Mouse (Mus musculus) heart, postnatal 10 days (tissue): Measurements from ENCODE around the gene Rere. TPM values are rescaled to one million over a fixed set of nuclear protein-coding genes. Genes with fewer than 3 reads are reported as not detected.
A peak's percentile ranks its signal among the peaks of the same experiment; 100 is the strongest.
"Not testable (repeated sequence)": the region's sequence is repeated elsewhere in the genome, so short reads cannot be mapped to it uniquely, and the experiment has no call there.

ENCODE experiments used
- DNase-seq, 2 experiments: peaks; one replicate each; pipeline ENCODE4 v3.0.0; 2021
- intact Hi-C: fragments of 180-260 bp; cut with DNase I; formaldehyde crosslinking; loops from one replicate; pipeline ENCODE4 v1.15.1; 2025
- total RNA-seq, 2 experiments: library from RNA; stranded (reverse); gene quantifications; 2 replicates each; pipeline ENCODE4 v1.2.3; 2021

Rere gene
- total RNA-seq, 2 experiments from 2014 or later, result 62.1 to 68.0 TPM

DNA sequence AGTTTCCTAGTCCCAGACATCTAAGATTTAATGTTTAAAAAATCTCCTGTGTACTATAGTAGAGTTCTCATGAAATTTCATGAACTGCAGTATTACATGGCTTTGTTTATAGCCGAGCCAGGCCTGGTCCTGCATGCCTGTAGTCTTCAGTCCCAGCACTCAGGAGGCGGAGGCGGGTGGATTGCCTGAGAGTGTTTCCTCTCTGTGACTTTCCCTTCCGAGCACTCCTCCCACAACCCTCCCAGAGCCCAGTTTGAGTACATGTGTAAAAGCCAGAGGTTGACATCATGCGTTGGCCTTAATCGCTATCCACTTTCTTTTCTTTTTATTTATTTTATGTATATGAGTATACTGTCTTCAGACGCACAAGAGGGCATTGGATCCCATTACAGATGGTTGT lies 250.4 kb downstream of the Rere start:
- intact Hi-C loops, result no loop called here
- DNase-seq, result no peak

DNA sequence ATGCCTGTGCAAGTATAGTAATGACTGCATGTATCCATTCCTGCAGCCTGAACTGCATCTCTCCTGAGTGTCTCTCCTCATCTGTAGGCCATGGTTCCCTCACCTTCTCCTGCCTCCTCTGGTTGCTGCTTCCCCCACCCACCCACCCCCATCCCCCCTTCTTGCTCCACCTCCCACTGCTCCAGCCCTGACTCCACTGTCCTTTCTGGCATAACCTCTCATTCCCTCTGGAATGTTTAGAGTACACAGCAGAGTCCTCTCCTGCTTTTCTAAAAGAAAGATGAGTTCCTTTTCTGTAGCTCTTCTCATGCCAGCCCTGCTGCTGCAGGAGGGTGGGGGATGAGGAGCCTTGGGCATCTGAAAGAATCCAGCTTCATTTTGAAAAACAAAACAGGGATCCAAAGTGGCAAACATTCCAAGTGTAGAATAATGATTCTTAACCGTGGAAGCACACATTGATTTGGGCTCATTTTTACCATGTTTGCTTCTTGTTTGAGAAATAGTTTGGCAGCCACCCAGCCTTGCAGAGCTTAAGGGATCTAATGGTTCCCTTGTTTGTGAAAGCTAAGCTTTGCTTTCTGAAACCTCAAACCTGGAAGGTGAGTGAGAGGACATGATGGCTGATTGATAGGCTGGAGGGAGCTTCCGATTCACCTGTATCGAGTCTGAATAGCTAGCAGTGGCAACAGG lies 255.5 kb downstream of the Rere start:
- intact Hi-C loops, result no loop called here
- no peak for DNase-seq

DNA sequence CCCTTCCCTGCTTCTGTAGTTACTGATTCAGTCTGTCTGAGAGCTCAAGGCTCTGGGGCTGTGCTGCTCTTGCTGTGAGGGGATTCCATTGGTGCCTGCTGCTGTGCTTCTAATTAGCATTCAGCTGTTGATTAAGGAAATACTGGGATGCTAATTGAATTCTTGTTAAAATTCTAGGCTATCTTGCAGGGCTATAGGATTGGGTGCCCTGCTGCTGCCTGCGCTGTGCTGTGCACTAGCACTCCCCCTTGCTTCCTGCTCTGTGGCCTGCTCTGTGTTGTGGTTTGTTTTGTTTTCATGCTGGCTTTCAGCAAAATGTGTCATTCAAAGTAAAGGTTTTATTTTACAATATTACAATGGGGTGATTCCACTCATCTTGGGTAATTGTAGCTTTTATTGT lies 258.4 kb downstream of the Rere start:
- intact Hi-C loops, result no loop called here
- DNase-seq, result no peak

DNA sequence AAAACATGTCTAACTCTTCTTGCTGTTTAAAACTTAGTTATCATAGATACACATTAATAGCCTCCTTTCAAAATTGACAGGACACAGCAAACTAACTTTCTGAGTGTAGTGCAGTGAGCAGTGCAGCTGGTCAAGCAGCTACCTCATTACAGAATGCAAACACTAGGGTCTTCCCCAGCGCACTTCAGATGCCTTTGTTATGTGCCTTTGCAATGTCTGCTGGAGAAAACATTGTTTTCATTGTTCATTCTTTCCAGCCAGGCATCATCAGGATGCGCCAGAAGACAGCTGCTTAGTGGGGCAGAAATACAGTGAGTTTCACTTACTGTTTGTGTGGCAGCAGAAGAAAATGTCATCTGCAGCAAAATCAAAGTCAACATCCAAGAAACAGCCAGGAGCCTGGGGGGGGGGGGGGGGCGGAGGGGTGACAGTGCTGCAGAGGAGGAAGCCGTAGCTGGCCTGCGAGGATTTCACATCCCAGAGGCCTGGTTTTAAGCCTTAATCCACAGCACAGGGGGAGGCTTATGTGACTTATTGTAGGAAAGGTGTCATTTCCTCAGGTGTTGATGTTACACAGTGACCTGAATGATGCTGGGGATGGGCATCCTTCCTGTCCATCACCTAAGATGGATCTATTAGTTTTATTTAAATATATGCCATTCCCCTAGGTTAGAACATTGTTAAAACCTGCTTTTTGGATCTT lies 259.1 kb downstream of the Rere start:
- intact Hi-C loops, result no loop called here
- DNase-seq, result no peak

DNA sequence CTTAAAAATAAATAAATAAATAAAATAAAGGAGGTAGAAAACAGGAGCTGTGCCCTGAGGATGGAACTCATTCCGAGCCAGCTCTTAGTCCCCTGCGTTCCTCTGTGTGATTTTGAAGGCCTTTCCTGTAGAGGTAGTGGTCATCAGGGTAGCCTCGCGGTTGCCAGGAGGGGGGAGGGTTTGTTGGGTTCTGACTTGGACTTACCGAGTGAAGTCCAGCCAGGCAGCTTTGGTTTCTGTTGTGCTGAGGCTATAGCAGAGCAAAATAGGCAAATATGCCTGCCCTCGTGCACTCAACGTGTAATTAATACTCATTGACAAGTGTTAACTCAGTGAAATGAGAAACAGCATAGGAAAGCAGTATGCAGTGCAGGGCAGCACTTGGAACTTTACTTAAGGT lies 262.8 kb downstream of the Rere start:
- intact Hi-C loops, result no loop called here

DNA sequence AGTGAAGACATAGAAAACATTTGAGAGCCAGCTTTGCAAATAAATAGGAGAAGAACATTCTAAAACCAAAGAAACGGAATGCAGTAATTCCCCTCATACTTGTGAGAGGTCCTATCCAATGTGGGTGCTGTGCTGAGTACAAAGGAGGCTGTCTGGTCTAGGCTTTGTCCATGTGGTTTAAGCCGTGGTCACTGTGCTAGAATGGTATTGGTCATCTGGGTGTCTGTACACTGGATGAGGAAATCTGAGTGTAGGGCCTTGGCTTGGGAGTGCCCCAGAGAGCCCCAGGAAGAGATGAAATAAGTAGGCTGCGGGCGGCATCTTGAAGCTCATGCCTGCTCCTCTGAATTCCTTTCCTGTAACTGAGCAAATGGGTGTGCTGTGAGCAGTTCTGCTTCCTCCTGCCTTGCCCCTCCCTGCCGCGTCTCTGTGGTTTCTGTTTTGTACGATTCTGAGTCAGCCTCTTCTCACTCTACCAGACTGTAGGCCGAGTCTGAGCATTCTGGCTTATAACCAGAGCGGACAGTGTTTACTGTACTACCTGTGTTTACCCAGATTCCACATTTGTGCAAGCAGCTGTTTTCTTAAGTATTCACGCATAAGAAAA lies 263.3 kb downstream of the Rere start:
- intact Hi-C loops, result no loop called here

More for the DNA sequence above, 262.8 kb downstream of the Rere start:
- DNase-seq, result no peak

DNA sequence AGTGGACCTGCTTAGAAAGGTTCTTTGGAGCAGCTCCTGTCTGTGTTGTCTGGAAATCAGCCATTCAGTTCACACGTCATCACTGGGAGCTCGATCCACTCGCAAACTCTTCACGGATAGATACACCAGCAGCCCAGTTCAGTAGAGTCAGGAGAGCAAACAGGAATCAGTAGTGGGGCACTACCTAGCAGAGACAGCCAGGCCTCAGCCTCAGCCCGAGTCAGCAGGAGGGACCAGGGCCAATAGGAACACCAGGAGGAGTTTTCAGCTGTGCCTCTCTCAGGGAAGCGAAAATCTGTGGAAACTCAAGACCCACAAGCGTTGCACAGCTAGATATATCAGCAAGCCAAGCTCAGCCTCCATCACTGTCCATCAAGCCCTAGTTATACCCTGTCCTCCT lies 264.3 kb downstream of the Rere start:
- no peak for DNase-seq
- intact Hi-C loops, result no loop called here

More for the DNA sequence above, 263.3 kb downstream of the Rere start:
- DNase-seq, result peak; percentile 38 to 49

DNA sequence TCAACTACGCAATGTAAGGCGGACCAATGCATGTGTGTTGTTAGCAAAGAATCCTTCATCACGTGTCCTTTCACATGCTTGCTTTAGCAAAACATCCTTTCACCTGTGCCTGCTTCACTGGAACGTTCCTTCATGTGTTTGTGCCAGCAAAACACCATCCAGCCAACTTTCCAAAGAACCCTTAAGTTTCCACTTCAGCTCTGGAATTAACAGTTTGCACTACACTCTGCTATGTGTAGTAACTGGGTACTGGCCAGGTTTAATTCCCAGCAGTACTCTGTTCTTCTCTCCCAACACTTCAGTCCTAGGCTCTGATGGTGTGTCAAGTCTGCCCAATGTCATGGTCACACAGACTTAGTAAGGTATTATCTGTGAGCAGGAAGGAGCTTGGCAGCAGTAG lies 264.9 kb downstream of the Rere start:
- intact Hi-C loops, DNase-seq: not testable (repeated sequence)

DNA sequence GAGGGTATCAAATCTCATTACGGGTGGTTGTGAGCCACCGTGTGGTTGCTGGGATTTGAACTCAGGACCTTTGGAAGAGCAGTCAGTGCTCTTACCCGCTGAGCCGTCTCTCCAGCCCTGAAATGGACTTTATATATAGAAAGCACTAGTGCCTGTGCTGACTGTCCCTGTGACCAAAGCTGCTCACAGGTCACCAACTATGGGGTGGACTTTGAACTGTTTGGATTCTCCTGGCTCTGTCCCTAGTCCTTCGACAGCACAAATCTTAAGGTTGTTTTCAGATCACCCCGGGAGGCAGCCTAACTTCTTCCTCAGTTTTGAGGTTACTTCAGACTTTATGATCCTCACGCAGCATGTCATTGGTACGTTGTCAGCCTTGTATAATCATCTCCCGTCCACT lies 267.9 kb downstream of the Rere start:
- intact Hi-C loops, result no loop called here
- DNase-seq, result no peak

DNA sequence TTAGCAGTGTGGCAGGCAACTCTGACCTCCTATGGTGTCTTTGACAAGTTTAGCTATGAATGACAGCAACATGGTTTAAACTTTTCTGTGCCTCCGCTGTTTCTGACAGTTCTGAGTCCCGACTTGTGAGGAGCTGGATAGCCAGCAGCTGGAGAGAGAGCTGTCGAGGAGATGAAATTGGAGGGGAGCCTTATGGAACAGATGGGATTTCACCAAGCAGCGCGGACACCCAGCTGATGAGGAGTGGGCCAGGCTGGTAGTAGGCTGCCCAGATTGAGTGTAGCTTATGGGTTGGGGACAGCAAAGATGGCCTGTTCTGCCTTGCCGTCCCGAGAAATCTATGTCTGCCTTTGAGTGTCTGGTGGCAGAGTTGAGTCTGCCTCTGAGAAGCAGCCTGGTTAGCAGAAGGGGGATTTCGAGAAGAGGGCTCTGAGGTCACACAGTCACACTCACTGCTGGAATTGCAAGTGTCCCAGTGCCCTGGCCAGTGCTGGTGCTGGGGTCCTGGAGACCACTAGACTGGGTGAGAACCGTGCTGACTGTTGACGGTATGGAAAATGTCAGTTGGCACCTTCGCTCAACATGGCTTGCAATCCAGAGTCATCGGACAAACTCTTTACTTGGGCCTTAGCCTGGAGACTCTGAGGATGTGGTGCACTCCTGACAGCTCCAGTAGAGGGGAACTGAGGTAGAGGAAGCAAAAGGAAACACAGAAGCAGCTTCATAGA lies 268.7 kb downstream of the Rere start:
- DNase-seq, result no peak

DNA sequence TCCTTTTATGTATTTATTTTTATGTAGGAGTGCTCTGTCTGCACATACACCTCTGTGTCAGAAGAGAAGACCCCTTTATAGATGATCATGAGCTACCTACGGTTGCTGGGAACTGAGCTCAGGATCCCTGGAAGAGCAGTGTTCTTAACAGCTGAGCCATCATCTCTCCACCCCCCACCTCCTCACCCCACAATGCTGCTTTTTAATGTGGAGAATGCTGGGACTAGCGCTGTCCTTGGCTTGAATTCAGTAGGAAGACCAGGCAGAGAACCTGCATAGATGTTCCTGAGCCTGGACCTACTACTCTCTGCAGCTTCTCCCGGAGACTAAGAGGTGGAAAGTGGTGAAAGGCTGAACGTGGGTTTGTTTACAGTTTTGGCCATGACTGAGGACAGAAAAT lies 269.9 kb downstream of the Rere start:
- intact Hi-C loops, result no loop called here
- no peak for DNase-seq

More for the DNA sequence above, 268.7 kb downstream of the Rere start:
- intact Hi-C loops, result no loop called here

DNA sequence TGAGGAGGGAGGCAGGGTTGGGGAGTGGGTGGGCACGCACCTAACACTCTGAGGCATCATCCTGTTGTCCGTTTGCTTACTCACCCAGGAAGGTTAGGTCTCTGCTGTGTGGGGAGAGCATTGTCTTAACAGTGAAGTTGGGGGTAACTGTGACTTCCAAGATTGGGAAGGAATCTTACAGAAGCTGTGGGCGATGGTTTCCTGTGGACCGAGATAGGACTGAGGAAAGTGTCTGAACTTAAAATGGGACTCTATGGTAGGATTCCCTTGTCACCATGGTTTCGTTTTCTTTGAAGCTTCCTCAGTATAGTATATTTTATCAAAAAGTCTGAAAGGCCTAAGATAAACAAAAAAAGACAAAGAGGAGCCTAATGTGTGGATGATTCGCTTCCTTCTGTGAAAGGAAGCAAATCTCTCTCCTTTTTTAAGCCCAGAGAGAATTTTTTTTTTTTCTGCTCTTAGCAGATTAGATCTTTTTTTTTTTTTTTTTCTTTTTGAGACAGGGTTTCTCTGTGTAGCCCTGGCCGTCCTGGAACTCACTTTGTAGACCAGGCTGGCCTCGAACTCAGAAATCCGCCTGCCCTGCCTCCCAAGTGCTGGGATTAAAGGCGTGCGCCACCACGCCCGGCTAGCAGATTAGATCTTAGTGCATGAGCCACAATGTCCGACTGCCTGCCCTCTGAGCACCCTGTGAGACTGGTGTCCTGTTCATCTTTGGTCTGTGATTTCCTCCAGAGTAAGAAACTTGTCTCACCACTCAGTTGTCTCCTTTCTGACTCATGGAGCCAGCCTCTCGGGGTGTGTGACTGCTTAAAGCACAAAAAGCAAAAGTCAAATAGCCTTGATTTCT lies 271.5 kb downstream of the Rere start:
- intact Hi-C loops, result no loop called here
- DNase-seq, result no peak

DNA sequence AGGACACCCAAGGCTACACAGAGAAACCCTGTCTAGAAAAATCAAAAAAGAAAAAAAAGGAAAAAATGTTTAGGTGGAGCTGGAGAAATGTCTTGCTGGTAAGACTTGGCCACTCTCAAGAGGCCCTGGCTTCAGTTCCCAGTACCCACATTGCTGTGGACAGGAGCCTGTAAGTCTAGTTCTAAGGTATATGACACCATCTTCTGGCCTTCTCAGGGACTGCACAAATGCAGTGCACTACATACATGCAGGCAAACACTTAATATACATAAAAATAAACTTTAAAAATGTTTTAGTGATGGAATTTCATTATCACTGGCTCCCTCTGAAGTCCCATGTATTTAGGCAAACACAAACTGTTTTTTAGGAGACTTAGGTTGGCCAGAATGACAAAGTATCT lies 274.3 kb downstream of the Rere start:
- no peak for DNase-seq
- intact Hi-C loops, result no loop called here

DNA sequence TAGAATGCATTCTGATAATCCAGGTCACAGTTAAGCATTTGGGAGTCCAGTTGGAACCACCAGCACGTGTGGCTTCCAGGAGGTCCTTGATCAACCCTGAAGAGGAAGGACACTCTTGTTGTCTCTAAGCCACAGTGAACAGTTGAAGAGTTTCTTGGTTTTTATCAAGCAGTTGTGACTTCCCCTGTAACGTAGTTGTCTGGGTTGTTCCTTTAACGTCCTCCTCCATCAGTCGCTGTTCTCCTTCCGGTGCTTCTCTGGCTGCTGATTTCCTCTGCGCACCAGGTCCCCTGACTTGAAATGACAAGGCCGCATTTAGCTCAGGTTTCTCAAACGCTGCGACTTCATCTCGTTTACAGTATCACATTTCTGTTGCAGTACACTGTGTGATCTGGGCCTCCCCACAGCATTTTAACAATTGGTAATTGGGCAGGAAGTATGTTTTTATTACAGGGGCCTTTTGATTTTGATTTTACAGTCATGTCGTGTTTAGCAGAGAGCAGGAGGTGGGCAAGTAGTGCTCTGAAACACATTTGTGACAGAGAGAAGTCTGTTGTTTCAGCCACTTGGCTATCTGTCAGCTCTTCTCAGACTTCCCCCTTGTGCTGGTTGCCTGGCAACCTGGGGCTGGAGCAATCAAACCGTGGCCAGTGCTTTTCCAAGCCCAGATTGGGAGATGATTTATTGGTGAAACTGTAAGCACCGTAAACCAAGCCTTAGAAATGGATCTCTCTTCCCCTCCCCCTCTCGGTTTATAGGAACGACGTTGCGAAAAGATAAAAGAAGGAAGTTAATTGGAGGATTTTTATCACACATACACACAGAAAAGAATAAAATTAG lies 275.2 kb downstream of the Rere start:
- intact Hi-C loops, result no loop called here
- DNase-seq, result peak; percentile 79 to 80

DNA sequence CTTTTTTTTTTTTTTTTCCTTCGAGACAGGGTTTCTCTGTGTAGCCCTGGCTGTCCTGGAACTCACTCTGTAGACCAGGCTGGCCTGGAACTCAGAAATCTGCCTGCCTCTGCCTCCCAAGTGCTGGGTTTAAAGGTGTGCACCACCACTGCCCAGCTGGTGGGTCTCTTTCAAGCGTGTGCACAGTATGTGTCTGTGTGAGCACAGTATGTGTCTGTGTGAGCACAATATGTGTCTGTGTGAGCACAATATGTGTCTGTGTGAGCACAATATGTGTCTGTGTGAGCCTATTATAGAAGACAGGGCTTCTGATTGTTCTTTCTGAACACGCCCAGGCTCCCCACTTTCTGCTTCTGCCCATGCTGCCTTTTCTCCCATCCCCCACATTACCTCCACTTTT lies 275.8 kb downstream of the Rere start:
- DNase-seq, intact Hi-C loops: not testable (repeated sequence)

DNA sequence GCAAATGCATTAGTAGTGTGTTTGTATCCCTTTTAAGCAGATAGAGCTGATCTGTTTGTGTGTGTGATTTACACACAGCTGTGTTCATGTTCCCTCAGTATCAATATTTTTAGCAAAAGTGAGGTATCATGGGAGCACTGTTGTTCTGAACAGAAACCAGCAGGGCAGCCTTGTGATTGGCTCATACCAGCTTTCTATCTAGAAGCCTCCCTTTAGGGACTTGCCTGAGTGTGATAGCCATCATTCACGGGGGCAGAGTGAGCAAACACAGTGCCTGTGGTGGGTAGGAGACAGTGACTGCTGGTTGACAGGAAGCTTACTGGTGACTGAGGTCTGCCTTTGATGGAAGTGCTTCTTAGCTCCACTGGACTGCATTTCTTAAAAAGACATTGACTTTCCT lies 276.5 kb downstream of the Rere start:
- no peak for DNase-seq
- intact Hi-C loops, result no loop called here

DNA sequence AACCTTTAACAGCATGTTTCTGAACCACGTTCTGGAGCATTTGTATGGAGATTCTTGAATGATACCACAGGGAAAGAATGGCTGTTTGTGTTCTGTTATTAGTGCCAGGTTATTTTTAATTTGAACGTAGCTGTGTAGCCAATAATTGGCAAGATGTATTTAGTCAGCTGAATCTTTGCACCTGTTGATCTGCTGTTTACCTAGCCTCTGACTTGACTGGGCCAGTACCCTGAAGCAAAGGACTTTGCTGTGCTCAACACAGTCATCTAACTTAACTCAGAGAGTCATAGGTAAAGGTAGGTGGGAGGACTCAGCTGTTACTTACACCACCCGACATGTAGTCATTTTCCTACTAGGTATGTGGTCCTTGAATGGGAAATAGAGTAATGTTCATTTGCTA lies 278.1 kb downstream of the Rere start:
- no peak for DNase-seq
- intact Hi-C loops, result no loop called here

DNA sequence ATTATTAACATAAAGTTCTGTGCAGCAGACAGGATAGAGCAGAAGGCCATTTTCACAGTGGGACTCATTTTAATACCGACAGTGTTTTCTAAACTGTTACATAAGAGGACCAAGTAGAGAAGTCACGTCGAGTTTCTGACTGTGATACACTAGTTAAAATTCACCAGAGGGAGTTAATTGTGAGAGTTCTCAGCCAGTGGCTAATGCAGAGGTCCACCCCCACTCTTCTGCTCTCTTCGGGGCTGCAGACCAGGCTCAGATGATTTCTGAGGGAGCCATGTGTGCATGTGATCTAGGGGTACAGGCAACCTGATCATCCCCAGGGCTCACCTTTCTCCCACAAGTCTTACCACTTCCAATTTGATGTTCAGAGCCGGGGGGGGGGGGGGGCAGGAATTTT lies 281.8 kb downstream of the Rere start:
- DNase-seq, result no peak
- intact Hi-C loops, result no loop called here

DNA sequence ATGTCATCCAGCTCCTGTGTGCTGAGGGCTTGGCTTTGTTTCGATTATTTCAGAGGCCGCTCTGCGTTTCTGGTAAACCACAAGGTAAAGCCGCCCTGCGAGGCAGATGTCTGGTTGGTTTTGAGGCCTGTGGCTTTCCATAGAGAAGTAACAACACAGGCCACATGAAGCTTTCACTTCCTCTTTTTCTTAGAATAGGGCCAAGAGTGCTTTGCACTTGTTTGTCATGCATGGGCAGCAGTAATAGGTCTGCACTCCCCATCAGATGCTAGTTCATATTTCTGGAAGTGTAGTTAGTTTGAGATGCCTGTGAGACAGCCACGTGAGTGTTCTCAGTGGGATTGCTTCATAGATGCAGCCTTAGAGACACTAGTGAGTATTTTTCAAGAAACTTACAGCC lies 284.7 kb downstream of the Rere start:
- intact Hi-C loops, result no loop called here
- DNase-seq, result peak in 1 of 2 experiments; percentile 34
